Mouse (Mus musculus) gastrocnemius, adult 18-20 months (tissue): ENCODE data around the gene Cnot6l. TPM values are rescaled to one million over a fixed set of nuclear protein-coding genes. Genes with fewer than 3 reads are reported as not detected.

Experiments used
- total RNA-seq, 2 experiments: library from RNA; stranded (reverse); gene quantifications; 2 replicates each; pipeline ENCODE4 v1.2.3; 2021

Cnot6l gene
- total RNA-seq, 2 experiments from 2014 or later: 24.5 to 27.8 TPM

Other genes with a start within 250 kb of the Cnot6l start
- 1 to 10 TPM in 1 of 2 experiments, under 1 TPM in 1; 0.80 to 1.6 TPM for gene Cxcl13, start 207.2 kb downstream of the Cnot6l start, total RNA-seq
- gene Mrpl1, start 45.3 kb upstream of the Cnot6l start, total RNA-seq: 10 to 100 TPM; 20.7 to 24.9 TPM
- gene Fras1, start 209.8 kb upstream of the Cnot6l start, total RNA-seq: 1 to 10 TPM in 1 of 2 experiments, under 1 TPM in 1; 0.84 to 1.1 TPM